Mouse (Mus musculus): ENCODE results near the gene 3110021N24Rik.

DNA sequence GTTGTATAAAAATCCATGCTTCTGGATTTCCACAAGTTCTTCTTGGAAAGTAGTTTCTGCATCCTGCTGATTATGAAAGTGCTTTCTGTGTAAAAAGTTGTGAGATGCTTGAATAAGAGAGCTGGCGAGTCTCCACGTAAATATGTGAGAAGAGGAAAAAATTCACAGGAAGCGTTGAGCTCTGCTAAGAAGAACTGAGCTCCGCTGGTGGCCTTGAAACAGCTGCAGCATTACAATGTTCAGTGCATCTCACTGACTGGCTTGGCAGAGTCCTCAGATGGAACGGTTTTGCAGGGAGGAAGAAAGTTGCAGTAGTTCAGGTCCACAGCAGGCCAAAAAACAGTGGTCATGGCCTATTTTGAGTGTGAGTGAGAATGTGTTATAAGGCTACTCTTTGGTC is 11.2 kb upstream of the 3110021N24Rik start:
- no peak for TF ChIP-seq CTCF (IDR thresholded peaks at IDR 0.05; ENCODE audit: borderline replicate concordance, insufficient read depth, low read length)
- no peak for TF ChIP-seq POLR2A (IDR thresholded peaks at IDR 0.05; ENCODE audit: low read depth, low read length)

Data from embryonic fibroblast, embryonic 13.5 days (primary cell).